Mouse (Mus musculus): Measurements from ENCODE around the gene Arl3. TPM values are rescaled to one million over a fixed set of nuclear protein-coding genes. Genes with fewer than 3 reads are reported as not detected.

The Arl3 gene
- polyA plus RNA-seq, 1 experiment from 2014 or later, result 72.5 TPM

DNA sequence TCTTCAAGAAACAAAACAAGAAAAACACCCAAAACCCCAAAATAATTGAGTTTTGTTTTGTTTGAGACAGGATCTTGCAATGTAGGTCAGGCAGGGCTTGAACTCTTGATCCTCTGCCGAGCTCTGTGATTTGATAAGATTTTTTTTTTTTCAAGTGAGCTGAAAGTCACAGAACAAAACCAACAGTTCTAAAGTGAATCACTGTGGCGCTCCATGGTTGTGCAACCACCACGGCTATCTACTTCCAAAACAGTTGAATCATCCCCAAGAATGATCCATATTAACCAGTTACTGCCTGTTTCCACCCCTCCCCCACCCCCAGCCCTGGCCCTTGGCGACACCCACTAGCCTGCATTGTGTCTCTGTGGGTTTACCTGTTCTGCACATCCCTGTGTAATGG is 27.4 kb upstream of the Arl3 start:
- Histone ChIP-seq H3K9me3 (ENCODE audit: control insufficient read depth, low read length) (no peaks in the 10 kb centered on the region), H3K4me2 (ENCODE audit: low read length) (peak overlapping the region; percentile 93), H3K27me3 (ENCODE audit: control insufficient read depth, insufficient read depth, low read length) (no peaks in the 10 kb centered on the region), H3K9ac (ENCODE audit: low read length) (peak overlapping the region; percentile 91; the same call in 1 of the 2 replicates), H3K27ac (replicated peaks in 1 of 2; ENCODE audit: control insufficient read depth in 1 of 2, insufficient read depth in 1 of 2, low read depth in 2 of 2, low read length in 2 of 2) (no peak overlapping the region), H3K36me3 (ENCODE audit: control insufficient read depth, insufficient read depth, low read length) (peaks cover 17% of the 10 kb centered on the region; the same call in 1 of the 2 replicates), H3K4me1 (ENCODE audit: control insufficient read depth in 2 of 2, insufficient read depth in 2 of 2, low read length in 2 of 2) (peaks cover 3 to 20% of the 10 kb centered on the region in 2 experiments; a peak in 3 of 4 replicates), H3K4me3 (ENCODE audit: control insufficient read depth in 1 of 2, insufficient read depth in 1 of 2, low read depth in 1 of 2, low read length in 2 of 2) (peak overlapping the region in 1 of 2 experiments; percentile 99; a peak in 3 of 4 replicates)
- no peak for ATAC-seq (ENCODE audit: insufficient number of reproducible peaks, insufficient read depth, low FRiP score, low read depth)
- WGBS, result 66% methylated on average over 4 of the region's 4 CpGs

DNA sequence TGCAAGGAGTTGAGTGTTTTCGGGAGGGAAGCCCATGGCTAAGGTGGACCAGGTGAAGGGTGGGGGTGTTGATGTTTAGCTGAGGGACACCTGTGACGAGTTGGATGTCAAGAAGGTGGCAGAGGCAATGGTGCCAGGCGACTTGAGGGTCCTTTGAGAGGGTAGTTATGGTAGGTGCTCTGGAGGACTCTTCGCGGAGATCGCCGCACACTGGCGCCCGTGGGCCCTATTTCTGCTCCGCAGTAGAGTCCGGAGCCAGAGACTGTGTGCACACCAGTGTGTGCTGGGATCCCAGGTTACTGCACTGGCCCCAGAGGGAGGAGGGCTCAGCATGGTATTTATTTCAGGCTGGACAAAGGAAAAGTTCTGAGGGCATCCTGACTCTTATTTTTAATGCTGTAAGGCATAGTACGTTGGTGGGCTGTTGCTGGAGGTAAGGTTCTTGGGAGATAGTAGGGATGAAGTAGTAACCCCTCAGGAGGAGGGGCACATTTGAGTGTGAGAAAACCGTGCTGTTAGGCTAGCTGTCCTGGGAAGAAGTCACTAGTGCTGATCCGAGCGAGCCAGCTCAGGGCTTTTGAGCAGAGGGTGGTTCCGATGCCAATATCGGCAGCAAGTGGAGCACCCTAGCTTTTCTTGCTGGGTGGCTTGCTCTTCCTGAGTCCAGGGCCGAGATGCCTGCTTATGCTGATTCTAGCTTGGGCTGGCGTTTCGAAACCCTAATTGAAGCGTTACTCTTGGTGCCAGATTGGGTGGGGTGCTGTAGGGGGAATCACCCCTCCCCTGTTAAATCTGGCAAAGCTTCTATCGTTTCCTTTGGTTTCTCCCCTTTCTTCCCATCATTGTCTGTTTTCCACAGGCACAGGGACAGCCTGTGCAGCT is 26.6 kb upstream of the Arl3 start:
- H3K27ac ChIP-seq (replicated peaks in 1 of 2; ENCODE audit: control insufficient read depth in 1 of 2, insufficient read depth in 1 of 2, low read depth in 2 of 2, low read length in 2 of 2), result peak overlapping the region; percentile 54 to 61
- peak overlapping the region; percentile 91 for H3K9ac ChIP-seq (ENCODE audit: low read length)
- peak overlapping the region; percentile 93 for H3K4me2 ChIP-seq (ENCODE audit: low read length)
- H3K27me3 ChIP-seq (ENCODE audit: control insufficient read depth, insufficient read depth, low read length), result no peaks in the 10 kb centered on the region
- no peak for ATAC-seq (ENCODE audit: insufficient number of reproducible peaks, insufficient read depth, low FRiP score, low read depth)
- WGBS, result 17% methylated on average over 22 of the region's 22 CpGs
- H3K4me3 ChIP-seq (ENCODE audit: control insufficient read depth in 1 of 2, insufficient read depth in 1 of 2, low read depth in 1 of 2, low read length in 2 of 2), result peak overlapping the region; percentile 98 to 99
- peaks cover 3 to 20% of the 10 kb centered on the region in 2 experiments; a peak in 3 of 4 replicates for H3K4me1 ChIP-seq (ENCODE audit: control insufficient read depth in 2 of 2, insufficient read depth in 2 of 2, low read length in 2 of 2)
- peaks cover 20% of the 10 kb centered on the region for H3K36me3 ChIP-seq (ENCODE audit: control insufficient read depth, insufficient read depth, low read length)
- H3K9me3 ChIP-seq (ENCODE audit: control insufficient read depth, low read length), result no peaks in the 10 kb centered on the region

GRCm38 (mm10) chr19:46598720-46599252 is 25.8 kb upstream of the Arl3 start, which contains the start of gene Wbp1l:
Wbp1l (plus strand) TSS chr19:46599084.
- peak within 1 kb of the TSS; percentile 54 to 61 for H3K27ac ChIP-seq (replicated peaks in 1 of 2; ENCODE audit: control insufficient read depth in 1 of 2, insufficient read depth in 1 of 2, low read depth in 2 of 2, low read length in 2 of 2)
- H3K9me3 ChIP-seq (ENCODE audit: control insufficient read depth, low read length), result no peaks in the 10 kb centered on the region
- H3K9ac ChIP-seq (ENCODE audit: low read length), result peak within 1 kb of the TSS; percentile 91
- H3K4me2 ChIP-seq (ENCODE audit: low read length), result peak within 1 kb of the TSS; percentile 93
- peak within 1 kb of the TSS; percentile 98 to 99 for H3K4me3 ChIP-seq (ENCODE audit: control insufficient read depth in 1 of 2, insufficient read depth in 1 of 2, low read depth in 1 of 2, low read length in 2 of 2)
- WGBS, result under 1% methylated on average over 22 of the region's 22 CpGs
- peaks cover 18% of the 10 kb centered on the region for H3K36me3 ChIP-seq (ENCODE audit: control insufficient read depth, insufficient read depth, low read length)
- peak; percentile 100 for ATAC-seq (ENCODE audit: insufficient number of reproducible peaks, insufficient read depth, low FRiP score, low read depth)
- peaks cover 3 to 20% of the 10 kb centered on the region in 2 experiments; a peak in 3 of 4 replicates for H3K4me1 ChIP-seq (ENCODE audit: control insufficient read depth in 2 of 2, insufficient read depth in 2 of 2, low read length in 2 of 2)
- H3K27me3 ChIP-seq (ENCODE audit: control insufficient read depth, insufficient read depth, low read length), result no peaks in the 10 kb centered on the region

DNA sequence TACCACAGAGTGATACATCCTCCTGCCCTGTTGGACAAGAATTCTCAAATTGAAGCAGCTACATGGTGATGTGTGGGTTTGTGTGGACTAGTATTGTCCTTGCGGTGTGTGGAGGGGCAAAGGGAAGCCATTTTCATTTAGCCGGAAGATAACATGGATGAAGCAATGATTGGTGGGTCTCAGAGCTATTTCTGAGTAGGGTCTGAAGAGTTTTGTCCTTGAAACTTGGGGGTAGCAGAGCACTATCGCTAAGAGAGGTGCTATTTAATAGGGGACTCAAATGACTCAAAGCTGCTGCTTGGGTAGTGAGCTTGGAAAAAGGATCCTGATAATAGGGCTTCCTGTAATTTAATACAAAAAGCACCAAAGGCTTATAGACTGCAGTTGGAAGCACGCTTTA is 25.2 kb upstream of the Arl3 start:
- H3K27me3 ChIP-seq (ENCODE audit: control insufficient read depth, insufficient read depth, low read length), result no peaks in the 10 kb centered on the region
- peak overlapping the region in 1 of 2 experiments; percentile 99; a peak in 2 of 4 replicates for H3K4me3 ChIP-seq (ENCODE audit: control insufficient read depth in 1 of 2, insufficient read depth in 1 of 2, low read depth in 1 of 2, low read length in 2 of 2)
- peaks cover 16% of the 10 kb centered on the region for H3K36me3 ChIP-seq (ENCODE audit: control insufficient read depth, insufficient read depth, low read length)
- H3K9ac ChIP-seq (ENCODE audit: low read length), result no peak overlapping the region
- H3K27ac ChIP-seq (replicated peaks in 1 of 2; ENCODE audit: control insufficient read depth in 1 of 2, insufficient read depth in 1 of 2, low read depth in 2 of 2, low read length in 2 of 2), result 0 out of 4 replicates have a peak overlapping the region, but pooled peaks of 1 of the 2 experiments have one; percentile 19
- WGBS, result 85% methylated on average over 4 of the region's 4 CpGs
- H3K9me3 ChIP-seq (ENCODE audit: control insufficient read depth, low read length), result no peaks in the 10 kb centered on the region
- ATAC-seq (ENCODE audit: insufficient number of reproducible peaks, insufficient read depth, low FRiP score, low read depth), result no peak
- H3K4me2 ChIP-seq (ENCODE audit: low read length), result peak overlapping the region; percentile 57
- H3K4me1 ChIP-seq (ENCODE audit: control insufficient read depth in 2 of 2, insufficient read depth in 2 of 2, low read length in 2 of 2), result peaks cover 3 to 20% of the 10 kb centered on the region in 2 experiments; a peak in 3 of 4 replicates

DNA sequence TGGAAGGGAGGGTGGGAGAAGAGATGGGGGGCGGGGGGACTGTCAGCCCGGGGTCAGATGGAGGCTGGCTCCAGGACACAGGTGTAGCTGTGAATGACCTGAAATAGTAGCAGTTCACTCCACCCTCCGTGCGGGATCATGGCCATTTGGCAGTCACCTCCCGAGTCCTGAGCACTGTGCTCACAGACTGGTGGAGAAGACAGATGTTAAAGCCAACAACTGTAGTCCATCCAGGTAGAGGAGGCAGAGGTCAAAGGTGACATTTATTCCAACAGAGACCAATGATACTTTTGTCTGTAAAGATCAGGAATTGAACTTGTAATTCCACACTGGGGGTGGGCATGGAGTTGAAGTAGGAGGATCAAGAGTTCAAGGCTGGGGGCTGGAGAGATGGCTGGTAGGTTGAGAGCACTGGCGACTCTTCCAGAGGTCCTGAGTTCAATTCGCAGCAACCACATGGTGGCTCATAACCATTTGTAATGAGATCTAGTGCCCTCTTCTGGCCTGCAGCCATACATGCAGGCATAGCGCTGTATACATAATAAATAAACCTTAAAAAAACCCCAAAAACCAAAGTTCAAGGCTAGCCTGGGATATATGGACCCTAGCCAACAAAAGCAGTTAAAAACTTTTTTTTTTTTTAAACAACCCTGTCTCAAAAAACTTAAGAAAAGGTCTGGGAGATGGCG is 19.9 kb upstream of the Arl3 start:
- H3K9me3 ChIP-seq (ENCODE audit: control insufficient read depth, low read length), result no peaks in the 10 kb centered on the region
- ATAC-seq (ENCODE audit: insufficient number of reproducible peaks, insufficient read depth, low FRiP score, low read depth), result no peak
- peaks cover 21% of the 10 kb centered on the region for H3K36me3 ChIP-seq (ENCODE audit: control insufficient read depth, insufficient read depth, low read length)
- no peak overlapping the region for H3K9ac ChIP-seq (ENCODE audit: low read length)
- no peaks in the 10 kb centered on the region for H3K27me3 ChIP-seq (ENCODE audit: control insufficient read depth, insufficient read depth, low read length)
- 0 out of 4 replicates have a peak, but pooled peaks cover 0 to under 1% of the 10 kb centered on the region in 2 experiments for H3K4me1 ChIP-seq (ENCODE audit: control insufficient read depth in 2 of 2, insufficient read depth in 2 of 2, low read length in 2 of 2)
- no peak overlapping the region for H3K4me3 ChIP-seq (ENCODE audit: control insufficient read depth in 1 of 2, insufficient read depth in 1 of 2, low read depth in 1 of 2, low read length in 2 of 2)
- 88% methylated on average over 9 of the region's 9 CpGs for WGBS
- no peak overlapping the region for H3K27ac ChIP-seq (replicated peaks in 1 of 2; ENCODE audit: control insufficient read depth in 1 of 2, insufficient read depth in 1 of 2, low read depth in 2 of 2, low read length in 2 of 2)
- no peak overlapping the region for H3K4me2 ChIP-seq (ENCODE audit: low read length)

DNA sequence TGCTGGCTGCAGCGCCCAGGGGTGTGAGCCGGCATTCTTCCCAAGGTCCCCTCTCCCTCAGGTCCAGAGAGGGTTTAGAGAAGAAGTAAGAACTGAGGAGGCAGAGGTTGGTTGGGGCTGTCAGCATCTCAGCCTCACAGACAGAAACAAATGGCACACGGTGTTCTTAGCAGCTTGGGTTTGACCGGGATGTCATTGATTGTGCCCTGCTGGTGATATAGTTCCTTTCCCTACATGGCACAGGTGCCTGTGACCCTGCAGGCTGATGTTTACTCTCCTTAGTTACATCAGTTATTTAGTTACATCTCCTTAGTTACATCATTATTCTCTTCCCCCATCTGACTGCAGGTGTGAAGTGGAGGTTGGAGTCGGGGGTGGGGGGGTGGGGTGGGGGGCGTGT is 18.6 kb upstream of the Arl3 start:
- H3K4me2 ChIP-seq (ENCODE audit: low read length), result no peak overlapping the region
- no peaks in the 10 kb centered on the region for H3K9me3 ChIP-seq (ENCODE audit: control insufficient read depth, low read length)
- H3K4me1 ChIP-seq (ENCODE audit: control insufficient read depth in 2 of 2, insufficient read depth in 2 of 2, low read length in 2 of 2), result no peaks in the 10 kb centered on the region
- H3K4me3 ChIP-seq (ENCODE audit: control insufficient read depth in 1 of 2, insufficient read depth in 1 of 2, low read depth in 1 of 2, low read length in 2 of 2), result no peak overlapping the region
- WGBS, result 76% methylated on average over 6 of the region's 6 CpGs
- H3K27me3 ChIP-seq (ENCODE audit: control insufficient read depth, insufficient read depth, low read length), result no peaks in the 10 kb centered on the region
- no peak for ATAC-seq (ENCODE audit: insufficient number of reproducible peaks, insufficient read depth, low FRiP score, low read depth)
- H3K36me3 ChIP-seq (ENCODE audit: control insufficient read depth, insufficient read depth, low read length), result peaks cover 28% of the 10 kb centered on the region
- H3K27ac ChIP-seq (replicated peaks in 1 of 2; ENCODE audit: control insufficient read depth in 1 of 2, insufficient read depth in 1 of 2, low read depth in 2 of 2, low read length in 2 of 2), result no peak overlapping the region
- H3K9ac ChIP-seq (ENCODE audit: low read length), result no peak overlapping the region

- no peak overlapping the region for H3K27ac ChIP-seq (replicated peaks in 1 of 2; ENCODE audit: control insufficient read depth in 1 of 2, insufficient read depth in 1 of 2, low read depth in 2 of 2, low read length in 2 of 2)
- H3K4me3 ChIP-seq (ENCODE audit: control insufficient read depth in 1 of 2, insufficient read depth in 1 of 2, low read depth in 1 of 2, low read length in 2 of 2), result no peak overlapping the region
- H3K27me3 ChIP-seq (ENCODE audit: control insufficient read depth, insufficient read depth, low read length), result no peaks in the 10 kb centered on the region
- H3K4me1 ChIP-seq (ENCODE audit: control insufficient read depth in 2 of 2, insufficient read depth in 2 of 2, low read length in 2 of 2), result no peaks in the 10 kb centered on the region
- H3K36me3 ChIP-seq (ENCODE audit: control insufficient read depth, insufficient read depth, low read length), result peaks cover 27% of the 10 kb centered on the region
- ATAC-seq (ENCODE audit: insufficient number of reproducible peaks, insufficient read depth, low FRiP score, low read depth), result no peak
- no peak overlapping the region for H3K4me2 ChIP-seq (ENCODE audit: low read length)
- H3K9ac ChIP-seq (ENCODE audit: low read length), result no peak overlapping the region
- WGBS, result 58% methylated on average over 13 of the region's 13 CpGs
- no peaks in the 10 kb centered on the region for H3K9me3 ChIP-seq (ENCODE audit: control insufficient read depth, low read length)
Measured at GRCm38 (mm10) chr19:46587823-46588508, 15.0 kb upstream of the Arl3 start.

All from heart, embryonic 14.5 days (tissue).